Mouse (Mus musculus): Measurements from ENCODE around the gene Olfr1396.

The Olfr1396 gene

GRCm38 (mm10) chr11:49114774-49115173, at the start of gene Olfr1396:
Gene Olfr1396 (minus strand): TSS chr11:49114874.
- in situ Hi-C loops (cut with MboI; ENCODE audit: unreplicated experiment in 2 of 2), result loop anchor here (5.0 kb wide), 2 partner anchors 148 to 158 kb away; no protein-coding TSS in a partner anchor

DNA sequence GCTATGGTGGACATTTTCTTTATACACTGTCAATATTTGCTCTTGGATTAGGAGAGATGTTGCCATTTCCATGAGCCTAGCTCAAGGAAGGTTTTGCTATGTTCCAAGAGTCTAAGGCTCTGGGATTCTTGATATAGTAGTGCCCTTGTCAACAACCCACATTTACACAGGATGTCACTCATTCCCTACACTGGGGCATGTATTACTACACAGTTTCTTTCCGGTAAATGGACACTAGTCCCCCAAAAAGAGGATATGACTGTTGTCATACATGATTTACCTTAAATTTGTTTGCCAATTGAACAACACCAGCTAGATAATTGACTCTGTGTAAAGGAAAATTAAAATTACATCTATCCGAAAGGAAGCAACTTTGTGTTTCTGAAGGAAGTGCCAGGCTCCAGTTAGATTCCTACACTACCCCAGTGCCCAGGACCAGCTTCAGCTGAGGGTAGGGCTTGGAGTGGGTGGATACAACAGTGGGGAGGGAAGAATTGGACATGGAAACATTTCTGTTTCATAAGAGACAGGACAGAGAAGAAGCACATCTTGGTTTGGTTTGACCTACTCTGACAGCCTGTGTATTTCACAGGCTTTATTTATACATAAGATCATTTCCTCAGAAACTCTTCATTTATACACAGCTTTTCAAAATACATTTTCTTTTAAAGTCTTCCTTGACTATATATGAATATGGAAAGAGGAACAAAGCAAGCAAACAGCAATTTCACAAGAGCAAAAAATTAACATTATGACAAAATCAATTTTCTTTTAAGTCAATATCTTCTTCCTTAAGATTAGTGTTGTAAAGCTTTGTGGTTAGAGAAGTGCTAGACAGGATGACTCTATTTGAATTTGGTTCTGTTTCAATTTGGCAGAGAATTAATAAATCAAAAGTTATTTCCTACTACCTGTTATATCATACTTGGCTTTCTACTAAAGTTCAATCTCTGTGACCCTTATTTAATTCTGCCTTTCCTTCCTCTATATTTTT, 42.4 kb upstream of the Olfr1396 start:
- in situ Hi-C loops (cut with MboI; ENCODE audit: unreplicated experiment in 2 of 2), result no loop called here

DNA sequence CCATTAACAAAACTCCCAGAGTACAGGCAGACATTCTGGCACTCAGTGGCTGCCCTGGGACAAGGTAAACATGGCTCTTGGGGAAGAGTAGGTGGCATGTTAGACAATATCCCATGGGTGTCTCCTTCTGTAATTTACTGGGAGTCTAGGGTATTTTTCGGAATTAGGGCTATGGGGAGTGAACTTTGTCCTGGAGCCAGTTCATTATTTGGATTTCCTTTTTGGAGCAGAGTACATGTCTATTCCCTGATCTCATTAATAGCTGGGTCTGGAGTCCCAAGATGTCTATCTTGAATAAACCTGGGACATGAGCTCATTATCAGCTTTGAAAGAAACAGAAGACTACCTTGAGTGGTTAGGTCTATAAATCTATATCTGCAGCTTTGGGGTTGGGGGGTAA, 39.4 kb upstream of the Olfr1396 start, which contains the start of gene Olfr1394:
Gene Olfr1394 (plus strand): TSS at position 301 of the 400 bp plus-strand sequence.
- in situ Hi-C loops (cut with MboI; ENCODE audit: unreplicated experiment in 2 of 2), result no loop called here

GRCm38 (mm10) chr11:49141974-49142373, 27.3 kb upstream of the Olfr1396 start, which contains the start of gene Olfr1395:
Gene Olfr1395 (plus strand): TSS chr11:49142274.
- in situ Hi-C loops (cut with MboI; ENCODE audit: unreplicated experiment in 2 of 2), result no loop called here

DNA sequence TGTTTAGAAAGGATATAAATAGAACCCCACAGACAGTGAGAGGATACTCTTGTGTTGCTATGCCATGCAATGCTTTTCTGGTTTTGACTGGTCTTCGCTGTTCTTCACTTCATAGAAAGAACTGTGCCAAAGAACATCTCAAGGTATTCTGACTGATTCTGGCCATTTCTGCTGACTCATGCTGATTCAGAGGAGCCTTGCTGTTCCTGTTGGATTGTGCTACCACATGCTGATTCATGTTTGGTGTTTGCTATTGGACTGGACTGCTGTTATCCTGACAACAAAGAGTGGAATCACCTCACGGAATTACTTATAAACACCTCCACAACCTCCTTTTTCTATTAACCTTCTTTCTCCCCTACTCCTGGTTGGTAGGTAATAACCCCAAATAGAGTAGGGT, 9.5 kb upstream of the Olfr1396 start:
- in situ Hi-C loops (cut with MboI; ENCODE audit: unreplicated experiment in 2 of 2), result loop anchor here in 1 of 2 experiments (10.0 kb wide), 1 partner anchor 281 kb away; no protein-coding TSS in a partner anchor

DNA sequence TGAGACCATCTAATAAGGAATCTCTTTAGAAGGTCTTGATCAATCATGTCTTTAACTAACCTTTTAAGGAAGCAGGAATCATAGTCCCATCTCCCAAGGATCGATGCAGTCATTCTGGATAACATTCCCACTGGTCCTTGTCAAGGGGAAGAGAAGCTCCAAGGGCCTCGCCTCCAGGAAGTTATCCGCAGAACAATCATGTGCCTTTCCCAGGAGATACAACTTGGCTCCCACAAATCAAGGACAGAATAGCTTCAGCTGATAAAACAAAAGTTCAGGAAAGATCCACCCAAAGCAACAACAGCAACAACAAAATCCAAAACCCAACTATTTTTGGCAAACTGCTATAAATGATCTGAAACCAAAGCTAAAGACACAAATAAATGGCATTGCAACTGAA, 5.0 kb upstream of the Olfr1396 start:
- in situ Hi-C loops (cut with MboI; ENCODE audit: unreplicated experiment in 2 of 2), result loop anchor here in 1 of 2 experiments (5.0 to 10.0 kb wide), 2 partner anchors 153 to 285 kb away; no protein-coding TSS in a partner anchor

DNA sequence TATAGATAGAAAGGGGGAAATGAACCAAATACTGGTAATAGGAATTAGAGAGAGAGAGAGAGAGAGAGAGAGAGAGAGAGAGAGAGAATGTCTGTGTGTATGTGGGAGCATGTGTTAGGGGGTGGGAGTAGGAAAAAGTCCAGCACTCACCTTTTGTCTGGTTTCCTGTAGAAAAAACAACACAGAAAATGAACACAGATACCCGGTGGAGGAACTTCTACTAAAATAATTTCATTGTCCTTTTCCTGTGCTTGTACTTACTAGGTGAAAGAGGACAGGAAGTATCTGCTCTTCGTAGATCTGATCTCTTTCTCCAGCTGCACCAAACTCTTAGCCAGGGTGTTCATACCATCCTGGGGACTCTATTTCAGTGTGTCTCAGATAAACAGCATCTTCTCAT, 516 bp downstream of the Olfr1396 start:
- in situ Hi-C loops (cut with MboI; ENCODE audit: unreplicated experiment in 2 of 2), result loop anchor here in 1 of 2 experiments (5.0 kb wide), 1 partner anchor 148 kb away; no protein-coding TSS in a partner anchor

DNA sequence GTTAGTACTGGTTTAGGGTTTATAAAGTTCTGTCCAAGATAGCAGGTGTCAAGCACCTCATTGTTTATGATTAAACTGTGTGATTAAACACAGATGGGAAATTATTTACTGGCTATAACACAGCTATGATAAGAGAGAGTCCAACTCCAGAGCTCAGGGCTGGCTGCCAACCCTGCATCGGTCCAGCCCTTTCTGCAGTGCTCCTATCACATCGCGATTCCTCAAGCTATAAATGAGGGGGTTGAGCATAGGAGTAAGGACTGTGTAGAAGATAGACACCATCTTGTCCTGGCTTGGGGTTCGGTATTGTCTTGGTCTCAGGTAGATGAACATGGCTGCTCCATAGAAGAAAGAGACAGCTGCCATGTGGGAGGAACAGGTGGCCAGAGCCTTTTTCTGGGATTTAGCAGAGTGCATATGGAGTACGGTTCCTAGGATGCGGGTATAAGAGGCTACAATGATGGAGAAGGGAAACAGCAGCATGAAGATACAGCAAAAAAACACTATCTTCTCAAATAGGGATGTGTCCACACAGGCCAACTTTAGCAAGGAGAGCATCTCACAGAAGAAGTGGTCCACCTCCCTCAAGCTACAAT, 2.0 kb downstream of the Olfr1396 start:
- in situ Hi-C loops (cut with MboI; ENCODE audit: unreplicated experiment in 2 of 2), result loop anchor here in 1 of 2 experiments (5.0 kb wide), 1 partner anchor 150 kb away; no protein-coding TSS in a partner anchor

DNA sequence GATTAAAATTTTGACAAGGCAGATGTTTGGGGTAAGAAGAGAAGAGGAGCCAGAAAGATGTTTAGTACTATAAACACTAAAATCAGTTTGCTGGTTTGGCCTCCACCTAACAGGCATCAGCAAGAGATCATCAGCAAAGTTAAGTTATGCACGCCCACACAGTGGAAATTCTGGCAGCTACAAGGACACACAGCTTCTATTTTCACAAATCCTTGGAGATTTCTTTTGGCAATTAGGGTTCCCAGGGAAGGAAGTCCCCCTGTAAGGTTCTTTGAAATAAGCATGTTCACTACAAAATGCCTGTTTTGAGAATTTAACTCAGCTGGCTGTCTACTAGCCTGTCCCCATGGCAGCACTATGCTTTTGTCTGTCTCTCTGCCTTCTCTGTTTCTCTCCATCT, 3.7 kb downstream of the Olfr1396 start:
- in situ Hi-C loops (cut with MboI; ENCODE audit: unreplicated experiment in 2 of 2), result loop anchor here in 1 of 2 experiments (5.0 kb wide), 1 partner anchor 151 kb away; no protein-coding TSS in a partner anchor

- in situ Hi-C loops (cut with MboI; ENCODE audit: unreplicated experiment in 2 of 2), result loop anchor here (5.0 kb wide), 2 partner anchors 322 to 337 kb away; no protein-coding TSS in a partner anchor
Measured at GRCm38 (mm10) chr11:49108833-49109232, 5.8 kb downstream of the Olfr1396 start.

- in situ Hi-C loops (cut with MboI; ENCODE audit: unreplicated experiment in 2 of 2), result loop anchor here (5.0 kb wide), 2 partner anchors 321 to 336 kb away; no protein-coding TSS in a partner anchor
Measured at GRCm38 (mm10) chr11:49107650-49108537, 6.8 kb downstream of the Olfr1396 start.

DNA sequence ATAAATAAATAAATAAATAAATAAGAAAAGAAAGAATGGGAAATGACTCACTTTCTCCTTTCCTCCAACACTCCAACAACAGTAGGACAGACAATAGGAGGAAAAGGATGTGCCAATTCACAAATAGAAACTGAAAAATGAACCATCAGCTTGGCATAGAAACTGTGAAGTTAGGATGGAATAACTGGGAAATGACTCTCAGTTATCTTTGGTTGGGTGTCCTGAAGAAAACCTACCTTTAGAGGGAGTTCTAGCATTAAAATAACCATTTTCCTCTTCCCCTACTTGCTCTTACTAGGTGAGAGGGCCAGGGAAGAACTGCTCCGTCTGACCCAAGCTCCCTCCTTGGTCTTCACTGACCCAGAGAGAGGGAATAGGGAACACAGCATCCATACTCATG, 8.9 kb downstream of the Olfr1396 start:
- in situ Hi-C loops (cut with MboI; ENCODE audit: unreplicated experiment in 2 of 2), result loop anchor here (5.0 kb wide), 2 partner anchors 318 to 333 kb away; no protein-coding TSS in a partner anchor

DNA sequence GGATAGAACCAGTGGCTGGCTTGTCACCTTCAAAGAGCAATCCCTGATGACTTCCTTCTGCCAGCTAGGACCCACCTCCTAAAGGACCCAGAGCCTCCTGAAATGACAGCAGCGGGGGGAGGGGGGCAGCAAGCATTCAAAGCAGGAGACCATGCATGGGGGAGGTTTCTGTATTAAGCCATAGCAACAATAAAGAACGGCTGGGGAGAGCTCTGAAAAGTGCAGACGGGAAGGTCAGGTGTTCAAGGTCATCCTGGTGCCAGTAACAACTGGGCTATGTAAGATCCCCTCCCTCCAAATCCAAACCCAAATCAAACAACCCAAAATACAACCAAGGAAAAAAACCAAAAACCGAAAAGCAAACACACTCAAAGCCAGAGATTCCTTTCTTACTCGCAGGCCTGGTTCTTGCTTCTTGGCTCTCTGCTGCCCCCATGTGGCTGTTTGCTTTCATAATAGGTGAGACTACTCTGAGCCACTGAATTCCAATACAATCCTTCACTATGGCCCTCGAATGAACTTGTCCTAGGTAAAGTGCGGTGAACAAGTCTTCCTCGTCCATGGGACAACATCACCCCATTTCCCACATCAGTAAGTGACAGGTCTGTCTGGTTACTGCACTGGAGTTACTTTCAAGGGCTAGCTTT, 11.5 kb downstream of the Olfr1396 start:
- in situ Hi-C loops (cut with MboI; ENCODE audit: unreplicated experiment in 2 of 2), result no loop called here

- in situ Hi-C loops (cut with MboI; ENCODE audit: unreplicated experiment in 2 of 2), result no loop called here
Measured at GRCm38 (mm10) chr11:49101500-49101899, 13.2 kb downstream of the Olfr1396 start.

GRCm38 (mm10) chr11:49100409-49100808, 14.3 kb downstream of the Olfr1396 start:
- in situ Hi-C loops (cut with MboI; ENCODE audit: unreplicated experiment in 2 of 2), result no loop called here

- in situ Hi-C loops (cut with MboI; ENCODE audit: unreplicated experiment in 2 of 2), result loop anchor here (5.0 to 25.0 kb wide), 2 partner anchors 108 to 223 kb away; partner anchors contain the start of genes Irgm1 (in 2 of the 2), 9930111J21Rik1 (in 1 of the 2), Gm12185 (in 1 of the 2) and Olfr56 (in 1 of the 2)
Measured at GRCm38 (mm10) chr11:49095367-49095766, 19.3 kb downstream of the Olfr1396 start.

GRCm38 (mm10) chr11:49093861-49094660, 20.6 kb downstream of the Olfr1396 start:
- in situ Hi-C loops (cut with MboI; ENCODE audit: unreplicated experiment in 2 of 2), result loop anchor here in 1 of 2 experiments (25.0 kb wide), 1 partner anchor 107 kb away; the partner anchor contains the start of genes 9930111J21Rik1, Gm12185, Olfr56 and Tgtp1

DNA sequence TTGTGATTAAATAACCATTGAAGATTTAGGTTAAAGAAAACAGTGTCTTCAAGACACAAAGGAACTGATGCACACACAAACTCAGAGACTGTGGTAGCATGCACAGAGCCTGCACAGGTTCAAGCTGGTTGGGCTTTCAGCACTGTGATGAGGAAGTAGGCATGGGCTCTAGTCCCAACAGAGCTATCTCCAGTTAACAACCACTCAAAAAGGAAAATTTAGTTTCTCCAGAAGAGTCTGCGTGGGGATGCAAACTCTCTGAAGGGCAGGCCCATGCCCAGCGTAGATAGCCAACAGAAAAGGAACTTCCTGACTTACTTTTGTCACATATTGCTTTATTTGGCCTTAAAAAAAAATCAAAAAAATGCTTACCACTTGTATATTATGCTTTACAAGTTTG, 21.9 kb downstream of the Olfr1396 start:
- in situ Hi-C loops (cut with MboI; ENCODE audit: unreplicated experiment in 2 of 2), result loop anchor here in 1 of 2 experiments (25.0 kb wide), 1 partner anchor 105 kb away; the partner anchor contains the start of genes 9930111J21Rik1, Gm12185, Olfr56 and Tgtp1

Data from v-Abl transformed pro-B cells (cell line).